Mouse (Mus musculus): ENCODE data around the gene Olfr1238.

Gene Olfr1238

GRCm38 (mm10) chr2:89409576-89409975 lies at the start of gene Olfr1238:
Olfr1238 (minus strand) TSS chr2:89409676.
- DNase-seq (ENCODE audit: low spot score): no peak

DNA sequence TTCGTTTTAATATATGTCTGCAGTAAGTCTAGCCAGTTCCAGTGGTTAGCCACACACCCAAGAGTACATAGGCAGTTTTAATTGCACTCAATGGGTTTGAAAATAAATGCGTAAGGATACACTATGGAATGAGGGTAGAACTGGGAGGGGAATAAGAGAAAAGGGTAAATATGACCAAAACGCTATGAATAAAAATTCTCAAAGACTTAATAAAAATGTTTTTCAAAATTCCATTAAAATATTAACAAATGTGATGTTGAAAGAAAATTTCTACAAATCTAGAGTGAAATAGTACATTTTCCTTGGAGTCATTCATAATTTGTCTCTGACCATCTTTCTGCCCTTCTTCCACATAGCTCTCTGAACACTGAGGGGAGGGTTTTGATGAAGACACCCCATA lies 33.4 kb upstream of the Olfr1238 start, which contains the start of gene Olfr1240:
Gene Olfr1240 (minus strand): TSS at position 101 of the 400 bp plus-strand sequence.
- DNase-seq (ENCODE audit: low spot score): no peak

DNA sequence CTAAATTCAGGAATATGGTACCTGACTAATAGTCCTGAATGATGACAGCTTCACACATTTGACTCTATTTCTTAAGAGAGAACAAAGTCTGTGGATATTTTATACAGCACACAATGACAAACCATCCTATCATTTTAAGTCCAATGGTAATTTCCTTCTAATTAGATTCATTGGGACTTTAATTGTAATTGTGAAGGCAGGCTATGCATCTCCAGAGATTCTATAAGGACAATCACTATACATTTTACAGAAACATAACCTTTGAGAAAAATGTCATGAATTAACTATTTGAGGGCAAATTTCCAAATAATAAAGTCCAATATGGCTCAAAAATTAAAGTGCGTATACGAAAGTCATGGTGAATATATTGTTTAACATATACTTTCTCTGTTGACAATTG lies 10.8 kb upstream of the Olfr1238 start, which contains the start of gene Olfr1239:
Gene Olfr1239 (minus strand): TSS at position 101 of the 400 bp plus-strand sequence.
- DNase-seq (ENCODE audit: low spot score): no peak

- no peak for DNase-seq (ENCODE audit: low spot score)
Measured at GRCm38 (mm10) chr2:89414557-89414956, 5.1 kb upstream of the Olfr1238 start.

- DNase-seq (ENCODE audit: low spot score): no peak
Measured at GRCm38 (mm10) chr2:89400882-89401281, 8.6 kb downstream of the Olfr1238 start.

- DNase-seq (ENCODE audit: low spot score): no peak
Measured at GRCm38 (mm10) chr2:89364765-89365164, 44.7 kb downstream of the Olfr1238 start, which contains the start of gene Olfr1234. Olfr1234 (minus strand) TSS chr2:89364865.

All from adipocyte (in vitro differentiated cells).